Mouse (Mus musculus) liver, embryonic 16.5 days (tissue): ENCODE results near the gene Gdf7. TPM values are rescaled to one million over a fixed set of nuclear protein-coding genes. Genes with fewer than 3 reads are reported as not detected.

Experiments
- ATAC-seq: fragments of 200-750 bp; cut with Nextera tagmentation; 2 replicates; pipeline ENCODE4 v1.8.0; 2017; ENCODE audit warnings: low read depth, mild to moderate bottlenecking, moderate number of reproducible peaks, moderate library complexity
- H3K27ac ChIP-seq: fragments of 300-500 bp; sonication (generic); 2 replicates; pipeline ENCODE4 v1.5.1; 2014; ENCODE audit warnings: mild to moderate bottlenecking, low read length
- H3K27me3 ChIP-seq: fragments of 300-500 bp; sonication (generic); 2 replicates; pipeline ENCODE4 v1.6.1; 2014; ENCODE audit warnings: low read depth, low read length, mixed read lengths; ENCODE audit not compliant: control insufficient read depth, insufficient read depth
- H3K36me3 ChIP-seq: fragments of 300-500 bp; sonication (generic); 2 replicates; pipeline ENCODE4 v1.6.1; 2014; ENCODE audit warnings: mild to moderate bottlenecking; ENCODE audit not compliant: control insufficient read depth, insufficient read depth
- H3K4me1 ChIP-seq: fragments of 300-500 bp; sonication (generic); 2 replicates; pipeline ENCODE4 v1.6.1; 2014; ENCODE audit warnings: low read depth, low read length, mixed read lengths; ENCODE audit not compliant: control insufficient read depth
- H3K4me2 ChIP-seq: fragments of 300-500 bp; sonication (generic); 2 replicates; pipeline ENCODE4 v1.6.1; 2014; ENCODE audit warnings: low read depth, low read length, mixed read lengths
- H3K4me3 ChIP-seq: fragments of 300-500 bp; sonication (generic); 2 replicates; pipeline ENCODE4 v1.5.1; 2014; ENCODE audit warnings: low read depth, mild to moderate bottlenecking, low read length
- H3K9ac ChIP-seq: fragments of 300-500 bp; sonication (generic); 2 replicates; pipeline ENCODE4 v1.6.1; 2014; ENCODE audit warnings: low read depth, low read length
- H3K9me3 ChIP-seq: fragments of 300-500 bp; sonication (generic); replicated peaks from 2 replicates; pipeline ENCODE4 v1.6.1; 2016; ENCODE audit warnings: low read length; ENCODE audit not compliant: control insufficient read depth
- WGBS: fragments of 180-500 bp; shearing (Covaris S2); extraction: QIAGEN DNeasy Blood & Tissue Kit; methylation state at CpG from one replicate; pipeline ENCODE4 v1.1.7; 2014; ENCODE audit not compliant: insufficient replicate concordance; 5-methylcytosine and 5-hydroxymethylcytosine counted together
- polyA plus RNA-seq: library from polyadenylated mRNA; unstranded; fragments of >200 nt; fragmentation: Nextera tagmentation; extraction: Ambion mirVana; gene quantifications from 2 replicates; pipeline ENCODE4 v1.2.1, GENCODE M21; 2015

Gene Gdf7
- polyA plus RNA-seq, 1 experiment from 2014 or later = not detected

GRCm38 (mm10) chr12:8332174-8332542 lies 30.4 kb upstream of the Gdf7 start:
- 65% methylated on average over 5 of the region's 5 CpGs for WGBS
- Histone ChIP-seq H3K27ac (no peak overlapping the region), H3K9ac (no peak overlapping the region), H3K27me3 (no peaks in the 10 kb centered on the region), H3K36me3 (peaks cover 3% of the 10 kb centered on the region; the same call in 1 of the 2 replicates), H3K4me3 (no peak overlapping the region), H3K9me3 (no peaks in the 10 kb centered on the region), H3K4me2 (no peak overlapping the region), H3K4me1 (peaks cover 5% of the 10 kb centered on the region)
- ATAC-seq = no peak

GRCm38 (mm10) chr12:8331489-8332173 lies 29.9 kb upstream of the Gdf7 start:
- Histone ChIP-seq H3K4me1 (peaks cover 5% of the 10 kb centered on the region), H3K27ac (no peak overlapping the region), H3K27me3 (no peaks in the 10 kb centered on the region), H3K36me3 (peaks cover 3% of the 10 kb centered on the region; the same call in 1 of the 2 replicates), H3K4me2 (no peak overlapping the region), H3K9me3 (no peaks in the 10 kb centered on the region), H3K9ac (no peak overlapping the region), H3K4me3 (no peak overlapping the region)
- WGBS = 73% methylated on average over 14 of the region's 14 CpGs
- ATAC-seq = no peak

DNA sequence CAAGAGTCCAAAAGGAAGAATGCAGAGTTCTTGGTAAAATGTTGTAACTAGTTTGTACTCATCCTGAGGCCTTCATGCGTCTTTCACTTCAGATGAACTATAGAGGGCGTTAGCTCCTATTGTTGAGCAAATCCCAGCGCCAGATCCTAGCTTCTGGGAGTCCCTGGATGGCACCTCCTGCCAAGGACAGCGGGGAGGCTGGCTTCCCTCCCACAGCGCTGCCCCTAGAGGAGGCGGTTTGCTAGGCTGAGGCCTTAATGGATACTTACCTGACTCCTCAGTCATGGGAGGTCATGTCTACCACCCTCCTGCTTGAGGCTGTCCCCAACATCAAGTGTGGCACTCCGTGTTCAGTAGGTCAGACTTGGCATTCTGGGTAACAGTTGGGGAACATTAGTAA lies 27.5 kb upstream of the Gdf7 start:
- WGBS = 77% methylated on average over 7 of the region's 7 CpGs
- no peaks in the 10 kb centered on the region; the same call in 1 of the 2 replicates for H3K36me3 ChIP-seq
- H3K4me1 ChIP-seq = peaks cover 5% of the 10 kb centered on the region
- H3K27ac ChIP-seq = no peak overlapping the region
- no peak overlapping the region for H3K9ac ChIP-seq
- no peak overlapping the region for H3K4me2 ChIP-seq
- no peaks in the 10 kb centered on the region for H3K27me3 ChIP-seq
- H3K4me3 ChIP-seq = no peak overlapping the region
- ATAC-seq = no peak
- no peaks in the 10 kb centered on the region for H3K9me3 ChIP-seq

GRCm38 (mm10) chr12:8327675-8328053 lies 25.9 kb upstream of the Gdf7 start:
- Histone ChIP-seq H3K4me1 (no peaks in the 10 kb centered on the region; the same call in 1 of the 2 replicates), H3K4me3 (no peak overlapping the region), H3K9ac (no peak overlapping the region), H3K4me2 (no peak overlapping the region), H3K9me3 (no peaks in the 10 kb centered on the region), H3K27me3 (no peaks in the 10 kb centered on the region), H3K36me3 (no peaks in the 10 kb centered on the region; the same call in 1 of the 2 replicates), H3K27ac (no peak overlapping the region)
- ATAC-seq = no peak
- 75% methylated on average over 1 of the region's 1 CpGs for WGBS

DNA sequence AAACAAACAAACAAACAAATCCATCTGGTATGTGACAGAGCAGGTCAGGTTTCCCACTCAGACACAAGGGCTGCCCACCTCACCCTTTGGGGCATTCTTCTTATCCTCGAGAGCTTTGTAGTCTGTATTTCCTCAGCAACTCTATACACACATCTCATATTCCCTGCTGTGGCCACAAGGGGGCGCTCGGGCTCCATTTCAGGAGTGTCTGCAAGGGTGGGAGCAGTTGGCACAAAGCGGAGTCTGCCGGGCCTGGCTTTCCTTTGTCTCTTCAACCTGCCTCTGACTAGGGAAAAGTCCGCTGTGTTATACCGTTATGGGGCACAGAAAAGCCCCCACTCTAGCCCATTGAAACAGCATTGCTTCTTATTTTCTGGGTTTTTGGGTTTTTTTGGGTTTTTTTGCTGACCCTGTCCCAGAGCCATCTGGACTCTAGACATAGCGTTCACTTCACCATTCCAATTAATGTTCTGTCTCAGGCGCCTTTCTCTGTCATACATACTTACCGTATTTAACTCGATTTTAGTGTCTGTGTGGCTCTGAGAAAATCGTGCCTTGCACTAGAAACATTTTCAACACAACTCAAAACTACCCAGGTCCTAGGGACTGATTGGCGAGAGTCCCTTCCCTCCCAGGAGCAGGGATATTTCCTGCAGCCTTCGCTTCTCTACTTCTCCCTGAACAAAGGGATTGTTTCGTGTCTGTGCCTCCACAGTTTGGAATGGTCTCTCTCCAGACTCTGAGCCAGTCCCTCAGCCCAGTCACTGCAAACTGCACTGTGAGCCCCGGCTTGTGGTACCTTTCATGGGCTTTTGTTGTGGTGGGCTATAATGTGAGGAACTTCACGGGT lies 25.3 kb upstream of the Gdf7 start:
- 30% methylated on average over 17 of the region's 17 CpGs for WGBS
- no peaks in the 10 kb centered on the region; the same call in 1 of the 2 replicates for H3K4me1 ChIP-seq
- no peak overlapping the region for H3K27ac ChIP-seq
- no peak overlapping the region for H3K4me2 ChIP-seq
- no peaks in the 10 kb centered on the region; the same call in 1 of the 2 replicates for H3K36me3 ChIP-seq
- no peaks in the 10 kb centered on the region for H3K27me3 ChIP-seq
- no peaks in the 10 kb centered on the region for H3K9me3 ChIP-seq
- no peak overlapping the region for H3K9ac ChIP-seq
- ATAC-seq = peak; percentile 68
- no peak overlapping the region for H3K4me3 ChIP-seq

GRCm38 (mm10) chr12:8325943-8326522 lies 24.3 kb upstream of the Gdf7 start:
- H3K4me1 ChIP-seq = no peaks in the 10 kb centered on the region; the same call in 1 of the 2 replicates
- H3K4me2 ChIP-seq = no peak overlapping the region
- no peak for ATAC-seq
- 86% methylated on average over 17 of the region's 17 CpGs for WGBS
- H3K36me3 ChIP-seq = no peaks in the 10 kb centered on the region; the same call in 1 of the 2 replicates
- H3K27ac ChIP-seq = no peak overlapping the region
- no peaks in the 10 kb centered on the region for H3K9me3 ChIP-seq
- no peak overlapping the region for H3K4me3 ChIP-seq
- H3K27me3 ChIP-seq = no peaks in the 10 kb centered on the region
- no peak overlapping the region for H3K9ac ChIP-seq

- H3K36me3 ChIP-seq = no peaks in the 10 kb centered on the region; the same call in 1 of the 2 replicates
- no peak overlapping the region for H3K4me3 ChIP-seq
- H3K9me3 ChIP-seq = no peaks in the 10 kb centered on the region
- no peak for ATAC-seq
- H3K4me2 ChIP-seq = no peak overlapping the region
- H3K27me3 ChIP-seq = no peaks in the 10 kb centered on the region
- no peak overlapping the region for H3K27ac ChIP-seq
- no peaks in the 10 kb centered on the region; the same call in 1 of the 2 replicates for H3K4me1 ChIP-seq
- 76% methylated on average over 13 of the region's 13 CpGs for WGBS
- no peak overlapping the region for H3K9ac ChIP-seq
Measured at GRCm38 (mm10) chr12:8325245-8325942, 23.6 kb upstream of the Gdf7 start.

DNA sequence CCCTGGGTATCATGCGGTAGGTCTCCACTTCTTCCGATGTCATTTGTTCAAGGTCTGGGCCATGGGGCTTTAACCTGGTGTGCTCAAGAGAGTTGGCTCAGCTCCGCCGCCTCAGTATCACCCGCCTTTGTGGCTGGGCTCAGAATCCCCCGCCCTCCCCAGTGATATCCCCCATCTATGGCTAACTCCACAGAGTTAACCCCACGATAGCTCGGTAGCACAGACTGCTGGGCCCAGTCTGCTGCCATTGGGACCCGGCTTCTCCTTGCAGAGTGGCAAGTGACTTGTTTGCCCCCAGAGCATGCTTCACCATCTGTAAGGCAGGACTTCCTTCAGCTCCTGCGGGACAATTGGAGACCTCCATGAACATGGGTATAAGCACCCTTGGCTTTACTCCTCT lies 22.3 kb upstream of the Gdf7 start:
- Histone ChIP-seq H3K4me1 (no peaks in the 10 kb centered on the region; the same call in 1 of the 2 replicates), H3K4me3 (no peak overlapping the region), H3K36me3 (no peaks in the 10 kb centered on the region; the same call in 1 of the 2 replicates), H3K27ac (no peak overlapping the region), H3K4me2 (no peak overlapping the region), H3K9me3 (no peaks in the 10 kb centered on the region), H3K9ac (no peak overlapping the region), H3K27me3 (no peaks in the 10 kb centered on the region)
- 73% methylated on average over 10 of the region's 10 CpGs for WGBS
- no peak for ATAC-seq
